Mouse (Mus musculus): ENCODE results near the gene C730034F03Rik. TPM values are rescaled to one million over a fixed set of nuclear protein-coding genes. Genes with fewer than 3 reads are reported as not detected.

C730034F03Rik gene
- polyA plus RNA-seq (2016; fragmentation: Nextera tagmentation; extraction: Ambion mirVana) = 2.7 and 3.4 TPM in 2 replicates

DNA sequence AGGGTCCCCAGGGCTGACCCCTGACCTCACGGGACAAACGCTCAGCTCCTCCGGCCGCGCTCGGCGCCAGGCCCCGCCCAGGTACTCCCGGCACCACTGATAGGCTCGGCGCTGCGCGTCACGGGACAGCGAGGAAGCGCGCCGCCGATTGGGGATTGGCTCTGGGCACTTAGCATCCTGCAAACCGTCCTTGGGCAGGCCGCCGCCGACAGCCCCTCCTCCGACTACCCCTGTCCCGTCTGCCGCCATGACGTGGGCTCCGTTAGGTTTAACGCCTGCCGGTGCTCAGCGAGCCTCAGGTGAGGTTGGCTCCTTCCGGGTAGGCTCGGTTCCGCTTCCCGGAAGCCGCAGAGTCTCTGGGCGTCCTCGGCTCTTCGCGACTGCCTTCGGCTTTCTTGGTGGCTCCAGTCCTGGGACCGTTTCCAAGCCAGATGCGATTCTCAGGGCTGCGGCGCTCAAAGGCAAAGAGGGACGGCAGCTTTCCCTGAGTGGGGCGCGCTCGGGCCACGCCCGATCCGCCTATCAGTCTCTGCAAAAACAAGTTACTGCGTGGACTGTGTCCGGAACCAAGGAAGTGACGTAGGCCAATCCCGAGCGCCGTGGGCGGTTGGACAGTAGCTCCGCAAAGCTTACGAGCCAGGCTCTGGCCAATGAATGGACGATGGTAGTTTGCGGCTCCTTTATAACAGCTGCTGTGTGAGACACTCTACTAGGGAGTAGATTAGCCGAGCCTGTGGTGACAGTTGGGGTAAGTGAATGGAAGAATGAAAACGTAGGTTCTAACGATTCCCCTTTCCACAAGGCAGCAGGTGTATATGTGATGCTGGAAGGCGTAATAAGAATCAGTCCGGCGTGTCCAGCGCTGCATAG lies at the start of gene C730034F03Rik, which contains the start of the genes Gm44502 and Chkb:
C730034F03Rik (plus strand) TSS at position 238 of the 870 bp plus-strand sequence.
Gm44502 (minus strand) TSS at position 345 of the 870 bp plus-strand sequence.
Chkb (minus strand) TSS at position 557 of the 870 bp plus-strand sequence.
- Histone ChIP-seq H3K9me3 (no peaks in the 10 kb centered on the region), H3K27ac (peak within 1 kb of the TSS; percentile 95), H3K27me3 (ENCODE audit: insufficient read depth, poor library complexity, severe bottlenecking) (no peaks in the 10 kb centered on the region), H3K4me3 (peak within 1 kb of the TSS; percentile 82), H3K4me1 (peaks cover 35% of the 10 kb centered on the region), H3K36me3 (peaks cover 25% of the 10 kb centered on the region)
- peak; percentile 98 for DNase-seq (ENCODE audit: low spot score)
- WGBS = under 1% methylated on average over 70 of the region's 70 CpGs

DNA sequence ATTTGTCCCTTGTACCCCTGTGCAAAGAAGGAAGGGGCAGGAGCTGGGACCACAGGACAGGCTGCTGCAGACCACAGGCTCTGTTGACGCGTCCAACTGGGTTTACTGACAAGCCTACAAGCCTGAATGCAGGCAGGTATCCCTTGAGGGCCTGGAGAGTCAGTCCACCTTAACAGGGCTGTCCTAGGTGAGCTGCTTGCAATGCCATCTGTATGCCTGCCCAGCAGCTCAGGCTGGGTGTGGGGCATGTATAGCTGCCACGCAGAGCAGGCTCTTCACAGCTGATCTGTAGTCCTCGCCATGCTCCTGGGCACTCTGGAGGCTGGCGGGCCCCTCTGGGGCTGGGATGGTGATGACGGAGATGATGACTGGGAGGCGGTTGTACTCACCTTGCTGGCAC lies 44.8 kb upstream of the C730034F03Rik start, which contains the start of gene Klhdc7b:
Klhdc7b (plus strand) TSS at position 301 of the 400 bp plus-strand sequence.
- H3K4me1 ChIP-seq = peaks cover under 1% of the 10 kb centered on the region
- peaks cover 73% of the 10 kb centered on the region for H3K27me3 ChIP-seq (ENCODE audit: insufficient read depth, poor library complexity, severe bottlenecking)
- no peak within 1 kb of the TSS for H3K4me3 ChIP-seq
- H3K36me3 ChIP-seq = no peaks in the 10 kb centered on the region
- no peak within 1 kb of the TSS for H3K27ac ChIP-seq
- WGBS = 79% methylated on average over 7 of the region's 7 CpGs
- H3K9me3 ChIP-seq = no peaks in the 10 kb centered on the region
- DNase-seq (ENCODE audit: low spot score) = no peak

DNA sequence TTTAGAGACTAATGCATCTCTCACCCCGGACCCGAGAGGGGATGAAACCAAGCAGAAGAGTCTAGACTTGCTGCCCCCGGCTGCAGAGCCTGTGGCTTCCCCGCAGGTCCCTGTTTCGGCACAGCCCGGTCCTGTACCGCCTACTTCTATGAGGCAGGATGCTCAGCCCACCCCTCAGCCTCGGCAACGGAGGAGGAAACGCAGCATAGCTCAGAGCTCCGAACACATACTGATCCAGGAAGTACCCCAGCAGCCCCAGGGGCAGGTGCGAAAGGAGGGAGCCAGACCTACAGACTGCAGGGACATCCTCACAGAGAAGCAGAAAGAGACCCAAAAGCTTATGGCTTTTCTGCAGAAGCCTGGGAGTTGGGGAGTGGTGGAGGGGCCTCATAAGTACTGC lies 42.3 kb upstream of the C730034F03Rik start:
- Histone ChIP-seq H3K36me3 (no peaks in the 10 kb centered on the region), H3K27me3 (ENCODE audit: insufficient read depth, poor library complexity, severe bottlenecking) (peaks cover 52% of the 10 kb centered on the region), H3K4me3 (no peak overlapping the region), H3K27ac (no peak overlapping the region), H3K4me1 (no peaks in the 10 kb centered on the region), H3K9me3 (no peaks in the 10 kb centered on the region)
- no peak for DNase-seq (ENCODE audit: low spot score)
- whole genome bisulfite sequencing = 41% methylated on average over 12 of the region's 12 CpGs

DNA sequence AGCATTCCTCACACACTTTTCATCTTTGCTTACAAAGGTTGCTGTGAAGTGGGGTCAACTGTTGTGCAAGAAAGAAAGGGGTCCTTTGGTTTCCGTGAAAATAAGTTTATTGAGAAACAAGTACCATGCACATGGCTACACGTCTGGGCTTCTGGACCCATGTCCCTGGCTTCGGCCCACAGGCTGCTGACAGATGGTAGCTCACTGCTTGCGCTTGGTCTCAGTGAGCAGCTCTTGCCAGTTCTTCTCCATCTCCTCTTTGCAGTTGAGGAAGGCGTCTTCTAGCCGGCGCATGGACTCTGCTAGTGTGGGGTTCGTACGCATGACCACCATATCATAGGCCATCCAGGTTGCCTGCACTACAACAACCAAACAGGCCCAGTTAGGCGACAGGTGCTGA lies 39.3 kb upstream of the C730034F03Rik start:
- Histone ChIP-seq H3K4me1 (no peaks in the 10 kb centered on the region), H3K27ac (no peak overlapping the region), H3K27me3 (ENCODE audit: insufficient read depth, poor library complexity, severe bottlenecking) (peaks cover 37% of the 10 kb centered on the region), H3K9me3 (no peaks in the 10 kb centered on the region), H3K4me3 (no peak overlapping the region), H3K36me3 (no peaks in the 10 kb centered on the region)
- 89% methylated on average over 10 of the region's 10 CpGs for WGBS
- no peak for DNase-seq (ENCODE audit: low spot score)

DNA sequence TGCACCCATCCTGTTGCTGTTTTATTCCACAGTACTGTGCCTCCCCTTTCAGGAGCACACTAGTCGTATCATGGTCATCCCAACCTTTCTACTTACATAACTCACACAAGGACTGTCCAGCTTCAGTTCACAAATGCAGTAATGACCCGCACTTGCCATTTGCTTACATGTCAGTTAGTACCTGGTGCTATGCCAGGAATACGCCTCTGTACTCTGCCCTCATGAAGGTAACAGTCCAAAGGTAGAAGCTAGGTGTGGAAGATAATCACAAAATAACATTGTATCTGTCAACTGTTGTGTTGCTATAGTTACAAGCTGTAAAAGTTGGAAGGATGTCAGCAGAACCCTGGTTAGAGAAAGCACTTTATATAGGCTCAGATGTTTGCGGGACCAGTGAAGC lies 32.5 kb upstream of the C730034F03Rik start:
- no peak overlapping the region for H3K27ac ChIP-seq
- DNase-seq (ENCODE audit: low spot score) = no peak
- no peak overlapping the region for H3K4me3 ChIP-seq
- H3K27me3 ChIP-seq (ENCODE audit: insufficient read depth, poor library complexity, severe bottlenecking) = no peaks in the 10 kb centered on the region
- no peaks in the 10 kb centered on the region for H3K4me1 ChIP-seq
- H3K36me3 ChIP-seq = no peaks in the 10 kb centered on the region
- no peaks in the 10 kb centered on the region for H3K9me3 ChIP-seq
- 82% methylated on average over 4 of the region's 4 CpGs for WGBS

DNA sequence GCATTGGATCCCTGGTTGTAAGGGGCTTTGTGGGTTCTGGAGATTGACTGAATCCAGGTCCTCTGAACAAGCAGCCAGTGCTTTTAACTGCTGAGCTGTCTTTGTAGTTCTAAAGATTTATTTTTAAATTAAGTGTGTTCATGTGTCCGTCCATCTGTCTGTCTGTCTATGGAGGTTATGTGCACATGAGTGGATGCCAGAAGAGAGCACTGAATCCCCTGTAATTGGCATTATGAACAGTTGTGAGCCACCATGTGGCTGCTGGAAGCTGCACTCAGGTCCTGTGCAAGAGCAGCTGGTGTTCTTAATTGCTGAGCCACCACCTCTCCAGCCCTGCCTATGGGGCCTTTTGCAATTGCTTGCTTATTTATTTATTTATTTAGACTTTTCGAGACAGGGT lies 31.2 kb upstream of the C730034F03Rik start:
- H3K27me3 ChIP-seq (ENCODE audit: insufficient read depth, poor library complexity, severe bottlenecking) = no peaks in the 10 kb centered on the region
- H3K27ac ChIP-seq = no peak overlapping the region
- H3K4me3 ChIP-seq = no peak overlapping the region
- H3K4me1 ChIP-seq = no peaks in the 10 kb centered on the region
- H3K9me3 ChIP-seq = no peaks in the 10 kb centered on the region
- 84% methylated on average over 2 of the region's 2 CpGs for WGBS
- no peak for DNase-seq (ENCODE audit: low spot score)
- H3K36me3 ChIP-seq = no peaks in the 10 kb centered on the region

DNA sequence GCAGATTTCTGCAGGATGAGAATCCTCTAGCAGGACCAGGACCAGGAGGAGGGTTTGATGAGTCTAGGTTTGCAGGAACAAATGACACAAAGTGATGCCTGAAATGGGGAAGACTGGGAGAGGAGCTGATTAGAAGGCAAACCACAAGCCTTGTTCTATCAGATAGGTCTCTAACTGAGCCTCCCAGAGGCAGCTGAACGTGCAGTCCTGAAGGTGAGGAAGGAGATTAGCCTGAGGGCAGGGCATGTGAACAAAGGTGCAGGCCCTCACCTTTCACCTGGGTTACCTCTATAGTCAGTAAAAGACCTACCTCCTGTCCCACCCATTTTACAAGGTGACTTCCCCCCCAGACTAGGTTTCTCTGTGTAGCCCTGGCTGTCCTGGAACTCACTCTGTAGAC lies 29.7 kb upstream of the C730034F03Rik start:
- Histone ChIP-seq H3K36me3 (no peaks in the 10 kb centered on the region), H3K4me3 (no peak overlapping the region), H3K9me3 (no peaks in the 10 kb centered on the region), H3K4me1 (no peaks in the 10 kb centered on the region), H3K27ac (no peak overlapping the region), H3K27me3 (ENCODE audit: insufficient read depth, poor library complexity, severe bottlenecking) (no peaks in the 10 kb centered on the region)
- WGBS = 56% methylated on average over 1 of the region's 1 CpGs
- DNase-seq (ENCODE audit: low spot score) = no peak

DNA sequence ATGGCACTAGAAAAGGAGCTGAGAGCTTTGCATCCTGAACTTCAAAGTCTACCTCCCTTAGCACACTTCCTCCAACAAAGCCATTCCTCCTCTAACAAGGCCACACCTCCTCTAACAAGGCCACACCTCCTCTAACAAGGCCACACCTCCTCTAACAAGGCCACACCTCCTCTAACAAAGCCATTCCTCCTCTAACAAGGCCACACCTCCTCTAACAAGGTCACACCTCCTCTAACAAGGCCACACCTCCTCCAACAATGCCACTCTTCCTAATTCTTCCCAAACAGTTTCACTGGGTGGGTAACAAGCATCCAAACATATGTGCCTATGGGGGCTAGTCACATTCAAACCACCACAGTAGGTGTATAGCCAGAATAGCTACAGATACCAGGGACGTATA lies 26.9 kb upstream of the C730034F03Rik start:
- 79% methylated on average over 1 of the region's 1 CpGs for WGBS
- Histone ChIP-seq H3K9me3 (no peaks in the 10 kb centered on the region), H3K4me1 (no peaks in the 10 kb centered on the region), H3K27me3 (ENCODE audit: insufficient read depth, poor library complexity, severe bottlenecking) (no peaks in the 10 kb centered on the region), H3K4me3 (no peak overlapping the region), H3K27ac (no peak overlapping the region), H3K36me3 (no peaks in the 10 kb centered on the region)
- no peak for DNase-seq (ENCODE audit: low spot score)

DNA sequence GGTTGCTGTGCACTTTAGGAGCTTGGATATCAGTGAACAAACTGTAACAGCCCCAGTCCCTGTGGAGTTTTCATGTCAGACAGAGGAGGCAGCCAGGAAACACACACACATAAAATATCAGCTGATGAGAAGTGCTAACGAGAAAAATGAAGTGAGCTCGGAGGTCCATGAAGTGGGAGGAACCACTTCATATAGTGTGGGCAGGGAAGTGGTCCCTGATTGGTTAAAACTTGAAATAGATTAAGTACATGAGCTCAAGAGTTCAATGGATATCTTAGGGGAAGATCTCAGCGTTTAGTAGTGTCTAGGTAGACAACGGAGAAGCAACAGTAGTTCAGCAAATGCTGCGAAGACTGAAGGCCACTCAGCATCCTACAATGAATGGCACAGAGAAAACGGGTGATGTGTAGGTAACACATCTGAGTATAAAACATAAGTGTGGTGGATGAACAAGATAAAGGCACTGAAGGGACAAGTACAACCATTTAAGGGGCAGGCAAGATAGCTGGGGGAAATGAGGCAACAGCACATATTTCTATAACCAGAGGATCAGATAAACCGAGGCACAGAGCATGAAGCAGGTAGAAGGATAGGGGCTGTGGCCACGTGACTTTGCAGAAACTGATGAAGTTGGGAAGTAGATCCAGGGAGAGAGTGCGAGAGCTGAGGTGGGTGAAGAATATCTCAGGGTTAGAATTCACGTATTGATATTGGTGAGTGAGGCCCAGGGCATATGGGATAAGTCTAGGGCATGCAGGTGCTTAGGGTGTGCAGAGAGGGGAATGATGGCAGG lies 24.4 kb upstream of the C730034F03Rik start:
- no peaks in the 10 kb centered on the region for H3K36me3 ChIP-seq
- no peaks in the 10 kb centered on the region for H3K27me3 ChIP-seq (ENCODE audit: insufficient read depth, poor library complexity, severe bottlenecking)
- H3K4me3 ChIP-seq = no peak overlapping the region
- 81% methylated on average over 10 of the region's 10 CpGs for WGBS
- 0 out of 2 replicates have a peak, but pooled peaks cover 6% of the 10 kb centered on the region for H3K9me3 ChIP-seq
- H3K4me1 ChIP-seq = no peaks in the 10 kb centered on the region
- no peak overlapping the region for H3K27ac ChIP-seq
- DNase-seq (ENCODE audit: low spot score) = no peak

DNA sequence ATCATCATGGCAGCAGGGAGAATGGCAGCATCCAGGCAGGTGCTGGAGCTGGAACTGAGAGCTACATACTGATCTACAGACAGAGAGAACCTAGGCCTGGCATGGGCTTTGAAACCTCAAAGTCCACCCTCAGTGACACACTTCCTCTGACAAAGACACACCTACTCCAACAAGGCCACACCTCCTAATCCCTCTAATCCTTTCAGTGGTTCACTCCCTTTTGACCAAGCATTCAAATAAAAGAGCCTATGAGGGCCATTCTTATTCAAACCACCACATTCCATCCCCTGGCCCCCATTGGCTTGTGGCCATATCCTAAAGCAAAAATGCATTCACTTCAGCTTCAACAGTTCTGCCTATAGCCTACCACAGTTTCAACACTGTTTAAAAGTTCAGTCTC lies 22.7 kb upstream of the C730034F03Rik start:
- H3K27ac ChIP-seq = no peak overlapping the region

DNA sequence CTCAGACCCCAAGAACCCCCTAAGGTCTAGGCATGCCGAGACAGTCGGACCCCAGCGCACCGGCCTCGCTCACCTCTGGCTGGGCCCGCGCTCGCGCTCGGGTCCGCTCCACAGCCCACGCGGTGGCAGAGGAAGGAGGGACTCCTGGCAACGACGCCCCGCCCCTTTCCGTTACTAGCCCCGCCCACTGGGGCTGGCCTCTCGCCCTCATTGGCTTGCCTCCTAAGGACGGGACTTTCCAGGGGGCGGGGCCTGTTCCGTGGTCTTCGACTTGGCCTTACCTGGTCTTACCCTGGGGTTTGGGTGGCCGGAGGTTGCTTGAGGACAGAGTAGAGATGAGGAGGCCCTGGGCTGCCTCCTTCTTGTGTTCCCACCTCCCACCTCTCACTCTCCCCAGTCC lies 19.3 kb upstream of the C730034F03Rik start, which contains the start of gene Syce3:
Syce3 (minus strand) TSS at position 386 of the 400 bp plus-strand sequence.
- Histone ChIP-seq H3K4me3 (no peak within 1 kb of the TSS), H3K27me3 (ENCODE audit: insufficient read depth, poor library complexity, severe bottlenecking) (no peaks in the 10 kb centered on the region), H3K36me3 (no peaks in the 10 kb centered on the region), H3K27ac (no peak within 1 kb of the TSS), H3K4me1 (peaks cover 4% of the 10 kb centered on the region; the same call in 1 of the 2 replicates), H3K9me3 (0 out of 2 replicates have a peak, but pooled peaks cover 8% of the 10 kb centered on the region)
- 80% methylated on average over 24 of the region's 24 CpGs for WGBS
- peak; percentile 69 for DNase-seq (ENCODE audit: low spot score)

More for the DNA sequence above, 22.7 kb upstream of the C730034F03Rik start:
- no peaks in the 10 kb centered on the region for H3K4me1 ChIP-seq
- no peak for DNase-seq (ENCODE audit: low spot score)
- 0 out of 2 replicates have a peak, but pooled peaks cover 8% of the 10 kb centered on the region for H3K9me3 ChIP-seq
- no peak overlapping the region for H3K4me3 ChIP-seq
- no peaks in the 10 kb centered on the region for H3K36me3 ChIP-seq
- no peaks in the 10 kb centered on the region for H3K27me3 ChIP-seq (ENCODE audit: insufficient read depth, poor library complexity, severe bottlenecking)

DNA sequence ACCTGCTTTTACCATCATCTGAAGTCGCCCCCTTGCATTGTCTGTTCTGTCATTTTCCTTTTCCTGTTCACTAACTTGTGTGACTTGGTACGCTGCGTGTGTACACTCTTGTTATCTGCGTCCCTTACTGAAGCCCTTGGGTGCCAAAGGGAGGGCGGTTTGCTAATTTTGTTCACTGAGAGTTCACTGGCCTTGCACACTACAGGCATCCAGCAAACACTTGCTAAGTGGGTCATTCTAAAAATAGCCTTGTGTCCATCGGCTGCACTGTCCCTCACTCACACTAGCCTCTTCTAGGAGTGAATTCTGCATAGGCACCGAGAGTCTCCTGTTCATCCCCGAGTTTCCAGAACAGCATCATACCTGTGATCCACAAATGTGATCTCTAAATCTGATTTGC lies 14.1 kb upstream of the C730034F03Rik start:
- Histone ChIP-seq H3K36me3 (peaks cover 42% of the 10 kb centered on the region), H3K27me3 (ENCODE audit: insufficient read depth, poor library complexity, severe bottlenecking) (no peaks in the 10 kb centered on the region), H3K4me3 (peak overlapping the region; percentile 22; the same call in 1 of the 2 replicates), H3K27ac (peak overlapping the region; percentile 70; the same call in 1 of the 2 replicates), H3K9me3 (no peaks in the 10 kb centered on the region), H3K4me1 (peaks cover 10% of the 10 kb centered on the region; the same call in 1 of the 2 replicates)
- WGBS = 39% methylated on average over 8 of the region's 8 CpGs
- no peak for DNase-seq (ENCODE audit: low spot score)
